Mouse (Mus musculus) bone marrow, adult 2 months (tissue): ENCODE data around the gene Zfp800.

Experiments
- CTCF ChIP-seq: fragments of 200-500 bp; IDR thresholded peaks from 2 replicates; pipeline ENCODE4 v1.5.1; 2011; ENCODE audit warnings: low read length, control low read depth; ENCODE audit not compliant: control insufficient read depth, insufficient read depth
- POLR2A ChIP-seq: fragments of 200-500 bp; IDR thresholded peaks from 2 replicates; pipeline ENCODE4 v1.6.1; 2011; ENCODE audit warnings: low read depth, mild to moderate bottlenecking, control low read depth, low read length, borderline replicate concordance; ENCODE audit not compliant: control insufficient read depth

DNA sequence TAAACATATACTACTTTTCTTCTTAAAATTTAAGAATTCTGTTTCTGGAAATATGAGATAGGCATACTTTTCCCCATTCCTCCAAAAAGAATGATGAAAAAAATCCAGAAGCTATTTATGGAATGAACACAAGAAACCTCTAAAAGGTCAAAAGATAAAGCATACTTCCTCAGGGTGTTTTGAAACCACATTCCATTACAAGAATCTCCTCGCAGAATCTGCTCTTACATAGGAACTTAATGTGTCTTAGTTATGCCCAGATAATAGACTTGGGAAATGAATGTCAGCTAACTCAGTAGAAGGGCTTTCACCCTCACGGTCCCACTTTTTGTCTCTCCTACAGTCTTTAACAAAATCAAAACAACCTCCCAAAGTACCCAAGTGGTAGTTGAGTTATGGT lies 203.9 kb downstream of the Zfp800 start:
- TF ChIP-seq CTCF (no peak), POLR2A (no peak)
